Mouse (Mus musculus) spleen, adult 2 months (tissue): ENCODE measurements around the gene Sema4d.

Source experiments
- CTCF ChIP-seq: fragments of 200-500 bp; IDR thresholded peaks from 2 replicates; pipeline ENCODE4 v1.5.1; 2011; ENCODE audit warnings: mild to moderate bottlenecking, inconsistent platforms; ENCODE audit not compliant: insufficient read depth, insufficient read length, insufficient replicate concordance; ENCODE audit errors: extremely low read depth
- POLR2A ChIP-seq: fragments of 200-500 bp; IDR thresholded peaks from 2 replicates; pipeline ENCODE4 v1.6.1; 2011; ENCODE audit warnings: low read depth, low read length, inconsistent platforms

- no peak for TF ChIP-seq CTCF
- TF ChIP-seq POLR2A = no peak
Measured at GRCm38 (mm10) chr13:51837402-51837801, 43.9 kb upstream of the Sema4d start.
